Mouse (Mus musculus) kidney, embryonic 14.5 days (tissue): Measurements from ENCODE around the gene Nkain4. TPM values are rescaled to one million over a fixed set of nuclear protein-coding genes. Genes with fewer than 3 reads are reported as not detected.

Experiments used
- microRNA-seq: library from miRNA; unstranded; fragments of <30 nt; microRNA quantifications from one replicate; pipeline ENCODE4, GENCODE M21; 2016
- polyA plus RNA-seq: library from polyadenylated mRNA; unstranded; fragments of >200 nt; fragmentation: Nextera tagmentation; extraction: Ambion mirVana; gene quantifications from 2 replicates; pipeline ENCODE4 v1.2.1, GENCODE M21; 2014

Gene Nkain4
- polyA plus RNA-seq, 1 experiment from 2014 or later: 39.0 TPM

Small RNAs within 50 kb of the gene (microRNA-seq; reads per million reads assigned to microRNA genes)
- gene Mir124a-3: not detected

Other genes with a start within 250 kb of the Nkain4 start
- gene Dido1, start 244.7 kb downstream of the Nkain4 start, polyA plus RNA-seq: 25.6 and 39.5 TPM in 2 replicates
- gene Gid8, start 244.6 kb downstream of the Nkain4 start, polyA plus RNA-seq: 54.3 and 62.9 TPM in 2 replicates
- 0.20 and 0.47 TPM in 2 replicates for gene Slc17a9, start 229.4 kb downstream of the Nkain4 start, polyA plus RNA-seq
- gene Bhlhe23, start 177.8 kb downstream of the Nkain4 start, polyA plus RNA-seq: 0.10 TPM in 1 of 2 replicates, not detected in the other
- gene Ythdf1, start 33.8 kb downstream of the Nkain4 start, polyA plus RNA-seq: 48.7 and 75.4 TPM in 2 replicates
- gene Birc7, start 25.7 kb downstream of the Nkain4 start, polyA plus RNA-seq: not detected in 2 replicates
- gene Arfgap1, start 12.5 kb upstream of the Nkain4 start, polyA plus RNA-seq: 55.1 and 71.3 TPM in 2 replicates
- gene Col20a1, start 31.8 kb upstream of the Nkain4 start, polyA plus RNA-seq: 0.21 and 0.50 TPM in 2 replicates
- 3.8 and 5.3 TPM in 2 replicates for gene Chrna4, start 88.8 kb upstream of the Nkain4 start, polyA plus RNA-seq
- gene Kcnq2, start 180.6 kb upstream of the Nkain4 start, polyA plus RNA-seq: not detected in 2 replicates
- not detected in 2 replicates for gene Eef1a2, start 202.3 kb upstream of the Nkain4 start, polyA plus RNA-seq
- gene Ppdpf, start 232.5 kb upstream of the Nkain4 start, polyA plus RNA-seq: 387 and 477 TPM in 2 replicates
- not detected in 2 replicates for gene Ptk6, start 248.1 kb upstream of the Nkain4 start, polyA plus RNA-seq